Mouse (Mus musculus): Measurements from ENCODE around the gene Rpl36a-ps1.
"Not testable (repeated sequence)": the region's sequence is repeated elsewhere in the genome, so short reads cannot be mapped to it uniquely, and the experiment has no call there.

GRCm38 (mm10) chr14:99039308-99039707 is 45.2 kb upstream of the Rpl36a-ps1 start:
- not testable (repeated sequence) for TF ChIP-seq POLR2A (IDR thresholded peaks at IDR 0.05; ENCODE audit: insufficient read depth, low read length); CTCF (IDR thresholded peaks at IDR 0.05; ENCODE audit: low read depth, low read length)

All from ES-Bruce4 (cell line).